Mouse (Mus musculus) layer of hippocampus, adult 11-12 months (tissue): ENCODE data around the gene Vdac1.

ENCODE experiments used
- DNase-seq: peaks from one replicate; pipeline ENCODE4 v3.0.0; 2022; ENCODE audit warnings: low spot score

Vdac1 gene

DNA sequence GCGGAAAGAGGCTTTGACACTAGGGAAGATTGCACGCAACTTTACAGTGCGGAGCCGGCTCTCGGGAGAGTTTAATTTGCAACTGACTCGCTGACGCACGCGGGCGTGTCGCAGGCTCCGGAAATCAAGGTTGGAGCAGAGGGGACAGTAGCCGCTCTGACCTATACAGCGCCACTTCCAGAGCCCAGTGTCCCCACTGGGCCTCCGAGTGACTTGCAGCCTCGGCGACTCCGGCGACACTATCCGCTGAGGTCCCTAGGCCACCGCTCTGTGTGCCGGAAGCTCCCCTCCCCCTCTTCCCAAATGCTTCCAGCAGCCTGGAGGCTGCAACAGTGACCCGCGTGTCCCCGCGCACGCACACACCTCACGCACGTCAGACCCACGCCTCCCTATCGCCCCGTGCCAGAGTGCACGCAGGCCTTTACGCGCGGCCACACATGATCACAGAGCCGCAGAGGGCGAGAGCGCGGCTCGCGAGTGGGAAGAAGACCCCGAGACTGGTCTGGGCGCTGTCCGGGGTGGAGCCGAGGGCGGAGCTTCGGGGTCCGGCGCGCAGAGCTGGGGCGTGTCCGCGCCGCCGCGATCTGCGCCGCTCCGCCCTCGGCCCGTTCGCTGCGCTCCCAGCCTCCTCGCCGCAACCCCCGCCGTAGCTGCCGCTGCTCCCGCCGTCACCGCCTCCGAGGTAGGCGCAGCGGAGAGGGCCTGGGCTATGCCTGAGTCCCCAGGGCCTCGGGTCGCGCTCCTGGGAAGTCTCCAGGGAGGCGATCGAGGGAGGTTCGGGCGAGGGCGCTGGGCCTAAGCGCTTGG lies at the start of gene Vdac1:
TSS of gene Vdac1 (plus strand) at position 390 of the 807 bp plus-strand sequence.
- peak; percentile 89 for DNase-seq

DNA sequence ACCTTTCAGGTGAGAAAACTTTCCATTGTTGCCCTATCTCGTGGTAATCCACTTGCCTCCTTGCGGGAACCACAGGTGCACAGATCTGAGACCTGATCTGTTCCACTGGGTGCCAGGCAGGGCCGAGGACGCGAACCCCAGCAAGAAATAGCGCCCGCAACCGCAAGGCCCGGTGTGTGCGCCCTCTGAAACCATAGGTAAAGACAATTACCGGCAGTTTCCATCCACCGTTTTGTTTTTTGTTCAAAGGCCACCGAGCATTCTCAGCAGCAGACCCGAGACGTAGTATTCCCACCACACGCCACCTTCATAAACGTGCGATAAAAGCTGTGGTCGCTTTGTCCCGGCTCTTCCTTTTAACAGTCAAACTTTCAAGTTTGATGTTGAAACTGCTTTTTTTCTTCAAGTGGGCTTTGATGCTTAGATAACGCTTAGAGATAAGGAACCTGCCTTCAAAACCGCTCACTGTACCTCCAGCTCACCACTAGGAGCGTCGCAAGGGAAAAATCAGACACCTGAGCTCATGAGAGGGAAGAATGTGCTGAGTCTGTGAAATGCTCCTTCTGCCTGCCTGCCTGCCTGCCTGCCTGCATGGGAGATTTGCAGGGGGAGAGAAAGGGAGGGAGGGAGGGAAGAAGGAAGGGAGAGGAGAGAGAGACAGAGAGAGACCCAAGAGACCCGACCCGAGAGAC lies 46.4 kb upstream of the Vdac1 start:
- DNase-seq, result no peak

DNA sequence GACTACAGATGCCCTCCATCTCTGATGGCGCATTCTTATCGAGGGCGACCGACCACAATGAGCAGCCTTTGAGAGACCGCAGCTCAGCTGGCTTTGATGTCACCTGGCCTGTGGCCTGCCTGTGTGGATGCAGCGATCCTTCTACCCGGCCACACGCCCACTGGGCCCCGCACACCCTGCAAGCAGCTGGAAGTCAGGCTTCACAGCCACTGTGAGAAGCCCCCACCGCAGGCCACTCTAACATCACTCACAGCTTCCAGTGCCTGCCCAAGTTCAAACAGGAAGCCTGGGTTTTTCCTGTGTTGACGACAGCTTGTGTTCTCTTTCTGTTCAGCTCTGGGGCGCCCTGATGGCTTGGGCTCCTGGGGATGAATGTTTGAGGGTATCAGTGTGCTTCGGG lies 42.2 kb upstream of the Vdac1 start:
- DNase-seq, result no peak

DNA sequence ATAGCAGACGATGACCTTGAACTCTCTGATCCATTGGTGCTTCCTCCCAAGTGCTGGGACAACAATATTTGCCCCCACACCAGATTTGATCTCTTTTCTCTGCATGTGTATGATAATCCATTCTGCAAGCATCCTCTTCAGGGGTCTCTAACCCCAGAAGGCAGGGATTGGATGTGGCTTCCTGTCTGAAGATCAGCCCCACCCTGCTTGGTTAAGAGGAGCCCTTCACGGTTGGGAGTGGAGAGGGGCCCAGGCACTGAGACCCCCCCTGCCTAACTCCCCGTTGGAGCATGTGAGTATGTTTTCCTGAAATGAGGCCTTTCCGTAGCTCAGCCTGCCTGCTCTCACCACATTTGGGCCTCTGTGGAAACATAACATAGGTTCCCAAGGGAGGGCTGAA lies 41.0 kb upstream of the Vdac1 start:
- no peak for DNase-seq

DNA sequence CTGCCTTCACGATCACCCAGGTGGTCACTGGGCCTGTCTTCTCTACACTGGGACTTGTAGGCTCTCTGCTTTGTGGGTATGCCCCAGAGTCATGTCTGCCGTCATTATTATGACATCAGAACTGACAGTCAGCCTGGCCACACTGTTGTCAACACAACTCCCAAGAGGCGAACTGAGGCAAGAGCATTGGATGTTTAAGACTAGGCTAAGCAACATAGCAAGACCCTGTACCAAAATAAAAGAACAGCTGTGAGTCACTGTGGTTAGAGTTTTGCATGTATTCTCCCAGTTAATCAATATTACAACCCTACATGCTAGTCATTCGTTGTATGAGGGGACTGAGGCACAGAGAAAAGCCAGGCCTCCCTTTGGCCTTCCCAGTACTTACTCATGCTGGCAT lies 40.1 kb upstream of the Vdac1 start:
- DNase-seq, result no peak

DNA sequence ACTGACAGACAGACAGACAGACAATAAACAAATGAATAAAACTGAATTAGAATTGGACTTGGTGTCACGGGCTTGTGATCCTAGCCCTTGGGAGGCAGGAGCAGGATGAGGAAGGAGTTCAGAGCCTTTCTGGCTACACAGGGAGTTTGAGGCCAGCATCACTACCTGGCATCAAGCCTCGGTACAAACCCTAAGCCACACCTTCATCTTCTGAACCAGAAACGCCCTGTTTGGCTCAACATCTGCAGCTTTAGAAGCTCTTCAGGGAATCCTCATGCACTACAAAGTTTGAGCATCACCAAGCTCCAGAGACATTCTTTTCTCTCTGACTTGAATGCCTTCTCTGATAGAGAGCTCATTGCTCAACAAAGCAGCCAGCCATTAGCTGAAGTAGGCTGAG lies 39.1 kb upstream of the Vdac1 start:
- DNase-seq, result no peak

DNA sequence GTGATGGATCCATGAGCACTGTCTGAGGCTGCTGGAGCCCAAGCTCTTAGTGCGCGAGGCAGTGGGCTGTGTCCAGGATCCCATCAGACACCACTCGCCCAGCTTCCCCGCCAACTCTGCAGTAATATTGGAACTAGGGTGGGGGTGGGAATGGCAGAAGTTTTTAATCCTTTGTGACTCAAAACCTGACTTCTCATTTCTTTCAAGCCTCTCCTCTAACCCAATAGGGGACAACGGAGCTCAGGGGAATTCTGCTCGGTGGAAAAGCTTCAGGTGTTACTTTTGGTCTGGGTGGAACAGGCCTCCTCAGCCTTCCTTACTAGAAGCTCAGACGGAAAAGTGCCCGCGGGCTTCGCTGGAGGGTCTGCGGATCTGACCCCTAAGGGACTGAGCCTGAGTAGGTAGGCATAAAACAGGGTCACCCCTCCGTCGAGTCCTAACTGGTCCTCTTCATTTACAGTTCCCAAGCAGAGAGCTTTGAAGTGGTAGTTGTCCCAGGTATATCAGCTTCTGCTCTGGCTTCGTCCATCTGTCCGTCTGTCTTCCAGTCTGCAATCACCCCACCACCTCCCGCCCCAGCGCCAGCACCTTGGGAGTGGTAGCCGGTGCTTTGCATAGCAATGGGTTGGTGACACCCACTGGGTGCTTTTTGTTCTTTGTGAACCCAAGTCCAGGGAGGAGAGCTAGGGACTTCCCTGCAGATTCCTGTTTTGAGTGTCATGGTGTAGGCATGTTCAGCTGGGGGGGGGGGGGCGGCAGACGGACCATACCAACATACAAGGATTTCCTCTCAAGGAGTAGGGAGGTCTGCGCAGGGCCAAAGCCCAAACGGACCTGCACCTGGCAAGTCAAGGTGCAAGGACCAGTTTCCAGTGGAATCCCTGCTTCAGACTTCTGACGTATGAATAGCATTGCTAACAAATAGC lies 36.0 kb upstream of the Vdac1 start:
- DNase-seq, result no peak

DNA sequence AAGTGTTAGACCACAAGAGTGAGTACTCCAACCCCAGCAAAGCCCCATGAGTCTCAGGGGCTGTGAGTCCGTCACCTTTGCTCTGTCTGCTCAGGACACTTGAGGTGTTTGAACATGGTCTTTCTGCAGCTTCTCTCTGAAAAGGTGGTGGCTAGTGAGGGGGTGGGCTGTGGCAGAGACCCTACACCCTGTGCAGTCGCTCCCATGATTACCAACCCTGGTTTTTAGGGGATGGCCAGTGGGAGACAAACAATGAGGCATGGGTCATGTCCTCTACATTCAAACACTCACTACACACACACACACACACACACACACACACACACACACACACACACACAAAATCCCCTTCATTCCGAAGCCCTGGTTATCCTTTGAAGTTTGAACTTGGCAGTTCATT lies 33.3 kb upstream of the Vdac1 start:
- DNase-seq, result no peak

DNA sequence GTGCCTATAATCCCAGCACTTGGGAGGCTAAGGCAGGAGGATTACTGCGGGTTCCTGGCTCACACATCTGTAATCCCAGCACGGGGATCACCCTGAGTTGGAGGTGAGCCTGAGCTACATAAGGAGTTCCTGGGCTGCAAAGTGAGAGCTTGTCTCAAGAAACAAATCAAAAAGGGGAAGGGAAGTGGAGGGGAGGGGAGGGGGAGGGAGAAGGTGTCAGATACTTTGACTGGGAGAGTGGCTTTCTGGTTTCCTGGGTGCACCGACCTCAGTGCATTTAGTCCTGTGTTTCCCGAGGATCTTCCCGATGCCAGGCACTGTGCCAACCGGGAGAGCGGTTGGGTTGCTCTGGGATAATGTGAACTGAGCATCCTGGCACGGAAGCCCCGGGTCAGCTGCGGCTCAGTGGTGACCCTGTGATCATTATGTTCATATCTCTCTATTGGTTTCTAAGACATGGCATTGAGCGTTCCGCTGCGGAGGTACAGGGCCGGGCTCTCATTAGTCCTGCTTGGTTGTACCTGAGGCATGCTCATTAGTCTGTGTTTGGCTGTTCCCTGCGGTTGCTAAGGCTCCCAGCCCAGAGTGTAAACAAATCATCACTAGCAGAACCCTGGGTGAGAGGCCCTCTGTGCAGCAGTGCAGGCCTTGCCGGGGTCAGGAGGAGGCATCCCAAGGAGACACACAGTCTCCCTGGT lies 28.1 kb upstream of the Vdac1 start:
- DNase-seq, result no peak

DNA sequence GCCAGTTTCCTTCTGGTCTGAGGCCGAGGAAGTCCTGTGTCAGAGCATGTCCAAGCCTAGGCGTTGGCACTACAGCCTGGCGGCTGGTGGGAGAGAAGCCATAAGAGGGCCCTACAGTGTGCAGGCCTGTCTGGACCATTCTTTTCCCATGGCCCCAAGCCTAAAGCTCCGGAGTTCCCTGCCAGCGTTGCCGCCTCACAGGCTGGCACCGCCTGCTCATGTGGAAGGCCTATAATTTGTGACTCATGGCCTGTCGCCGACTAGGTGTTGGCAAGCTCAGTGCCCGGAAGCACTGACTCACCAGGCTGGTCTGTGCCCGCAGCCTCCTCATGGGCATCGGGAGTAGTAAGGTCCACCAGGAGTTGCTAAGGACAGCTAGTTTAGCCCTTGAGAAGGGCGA lies 27.0 kb upstream of the Vdac1 start:
- DNase-seq, result peak; percentile 64

DNA sequence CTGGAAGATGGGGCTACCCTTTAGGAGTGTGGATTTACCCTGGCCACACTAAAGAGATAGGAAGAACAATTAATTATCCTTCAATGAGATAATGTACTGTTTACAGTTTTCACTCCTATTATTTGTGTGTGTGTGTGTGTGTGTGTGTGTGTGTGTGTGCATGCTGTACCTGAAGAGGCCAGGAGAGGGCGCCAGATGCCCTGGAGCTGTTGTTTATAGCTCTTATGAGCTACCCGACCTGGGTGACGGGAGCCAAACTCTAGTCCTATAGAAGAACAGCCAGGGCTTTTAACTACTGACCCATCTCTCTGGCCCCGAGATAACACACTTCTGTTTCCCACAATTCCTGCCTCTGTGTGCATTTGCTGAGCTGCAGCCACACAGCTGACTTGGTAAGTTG lies 25.4 kb upstream of the Vdac1 start:
- DNase-seq, result no peak

DNA sequence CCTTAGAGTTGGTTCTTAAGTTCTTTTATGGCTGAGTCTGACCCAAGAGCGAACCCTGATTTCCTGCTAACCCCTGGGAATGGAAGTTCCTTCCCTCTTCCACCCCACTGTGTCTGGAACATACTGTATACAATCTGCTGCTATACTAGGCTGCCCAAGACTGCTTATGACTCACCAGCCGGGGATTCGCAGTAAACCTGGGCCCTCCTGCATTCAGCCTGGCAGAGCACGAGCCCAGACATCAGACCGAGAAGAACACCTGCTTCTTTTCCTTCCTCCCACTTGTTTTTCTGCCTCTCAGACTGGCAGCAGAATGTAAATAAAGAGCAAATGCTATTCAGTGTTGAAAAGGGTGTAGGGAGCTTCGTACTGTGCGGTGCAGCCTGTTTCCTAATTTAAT lies 24.7 kb upstream of the Vdac1 start:
- peak; percentile 58 for DNase-seq

DNA sequence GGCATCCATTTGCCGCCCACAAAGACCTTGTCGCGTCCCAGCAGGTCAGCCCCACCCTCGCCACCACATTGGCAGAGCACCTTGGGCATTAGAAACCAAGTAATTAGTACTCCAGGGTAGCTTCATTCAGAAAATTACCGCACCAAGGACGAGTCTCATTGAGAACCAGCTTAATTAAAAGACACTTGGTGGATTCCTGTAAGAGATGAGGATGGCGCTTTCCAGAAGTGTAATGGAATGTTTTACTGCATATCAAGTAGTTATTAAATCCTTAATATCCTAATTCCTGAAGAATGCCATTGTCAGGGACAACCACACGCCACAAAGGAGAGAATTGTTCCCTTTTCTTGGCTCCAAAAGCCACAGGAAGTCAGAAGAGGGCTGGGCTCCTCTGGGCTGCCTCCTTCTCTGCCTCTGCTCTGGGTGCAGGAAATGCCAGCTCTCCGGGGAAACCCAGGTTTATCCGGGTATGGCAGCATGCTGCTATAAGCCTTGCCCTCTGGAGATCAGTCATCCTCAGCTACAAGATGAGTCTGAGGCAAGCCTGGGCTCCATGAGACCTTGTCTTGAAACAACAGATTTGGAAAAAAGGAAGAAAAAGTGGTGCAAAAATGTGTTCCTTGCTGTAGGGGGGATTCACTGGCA lies 22.9 kb upstream of the Vdac1 start:
- DNase-seq, result no peak

DNA sequence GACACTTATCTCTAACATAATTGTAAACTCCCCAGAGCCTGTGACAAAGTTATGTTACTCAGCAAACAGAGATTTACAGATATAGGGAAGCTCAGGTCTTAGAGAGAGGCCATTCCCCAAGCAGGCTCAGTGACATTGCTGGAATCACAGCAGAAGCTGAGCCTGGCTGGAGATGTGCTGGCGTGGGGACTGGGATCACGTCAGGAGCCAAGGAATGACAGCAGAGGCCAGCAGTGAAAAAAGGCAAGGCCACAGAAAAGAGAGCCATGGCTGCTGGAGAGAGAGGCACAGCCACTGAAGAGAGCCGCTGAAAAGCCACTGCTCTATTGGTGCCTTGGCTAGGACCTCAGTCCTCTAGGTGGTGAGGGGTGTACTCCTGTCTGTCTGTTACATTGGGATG lies 22.3 kb upstream of the Vdac1 start:
- no peak for DNase-seq

DNA sequence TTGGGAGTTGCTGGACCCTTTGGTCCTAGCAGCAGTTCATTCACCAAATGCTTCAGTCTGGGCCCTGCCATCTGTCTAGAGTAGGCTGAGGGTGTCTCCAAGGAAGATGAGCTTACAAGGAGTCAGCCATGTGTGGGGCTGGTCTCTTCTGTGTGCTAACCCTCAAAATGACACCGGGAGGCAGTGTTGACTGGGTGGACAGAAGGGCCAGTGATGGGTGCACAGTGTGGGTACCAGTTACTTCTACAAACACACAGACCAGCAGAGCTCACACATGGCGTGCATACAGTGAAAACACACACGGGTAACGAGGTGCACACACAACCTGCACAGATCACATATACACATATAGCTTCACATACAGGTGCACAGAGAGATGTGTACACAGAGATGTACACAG lies 21.6 kb upstream of the Vdac1 start:
- DNase-seq, result no peak

DNA sequence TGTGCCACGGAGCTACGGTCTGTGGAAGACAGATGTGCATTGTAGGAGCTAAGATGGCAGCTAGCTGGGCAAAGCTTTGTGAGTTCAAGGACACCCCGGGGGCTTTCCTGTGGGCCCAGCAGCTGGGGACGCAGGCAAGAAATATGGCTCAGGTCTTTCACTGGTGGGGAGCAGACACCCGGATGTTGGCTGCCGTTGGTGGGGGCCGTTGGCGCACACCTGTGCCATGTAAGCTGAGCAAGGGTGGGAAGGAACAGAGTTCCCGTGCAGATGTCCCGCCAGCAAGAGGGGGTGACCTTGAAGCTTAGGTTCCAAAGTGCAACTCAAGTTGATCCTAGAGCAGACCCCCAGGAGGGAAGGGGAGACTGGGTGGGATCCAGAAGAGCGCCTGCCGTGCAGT lies 21.1 kb upstream of the Vdac1 start:
- no peak for DNase-seq

DNA sequence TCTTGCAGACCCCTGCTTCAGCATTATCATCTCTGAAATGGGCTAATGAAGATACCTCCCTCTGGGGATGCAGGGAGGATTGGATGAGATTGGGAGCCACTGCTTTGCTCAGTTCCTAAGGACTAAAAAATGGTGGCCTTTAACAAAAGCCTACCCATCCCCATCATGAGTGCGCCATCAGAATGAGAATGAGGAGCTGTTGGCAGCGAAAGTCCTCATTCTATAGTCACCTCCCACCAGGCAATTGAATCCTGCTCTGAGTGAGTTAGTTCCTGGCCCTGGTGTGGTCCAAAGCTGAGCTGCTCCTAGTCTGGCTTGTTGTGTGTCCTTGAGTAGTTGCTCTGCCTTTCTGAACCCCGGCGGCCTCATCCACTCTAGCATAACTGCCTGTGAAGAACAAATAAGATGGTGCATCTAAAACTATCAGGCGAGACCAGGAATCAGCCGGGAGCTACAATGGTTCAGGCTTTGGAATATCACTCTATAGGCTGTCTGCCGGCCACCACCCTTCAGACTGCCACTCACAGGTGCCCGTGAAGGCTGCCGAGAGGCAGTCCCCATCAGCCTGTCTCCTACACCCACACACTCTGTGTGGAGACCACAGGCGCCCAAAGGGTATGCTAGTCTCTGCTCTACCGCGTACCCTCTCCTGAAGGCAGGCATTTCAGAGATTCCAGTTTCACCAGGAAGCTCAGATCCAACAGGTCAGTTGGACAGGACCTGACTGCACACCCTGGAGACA lies 20.4 kb upstream of the Vdac1 start:
- no peak for DNase-seq

DNA sequence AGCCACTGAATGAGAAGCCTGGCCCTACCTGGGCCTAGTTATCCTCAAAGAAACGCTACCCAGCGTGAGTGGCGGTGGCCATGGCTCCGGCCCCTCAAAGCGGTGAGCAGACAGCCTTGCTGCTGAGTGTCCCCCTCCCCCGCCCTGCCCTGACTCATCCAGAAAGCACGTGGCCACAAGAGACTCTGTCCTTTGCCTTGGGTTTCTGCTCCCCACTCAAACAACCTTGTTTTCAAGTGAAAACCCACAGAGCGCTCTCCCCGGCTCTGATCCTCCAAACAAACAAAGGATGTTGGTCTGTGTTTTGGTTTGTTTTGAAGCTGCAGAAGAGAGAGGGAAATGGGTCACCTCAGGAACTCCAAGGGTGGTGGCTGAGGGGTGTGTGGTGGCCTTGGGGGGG lies 19.7 kb upstream of the Vdac1 start:
- DNase-seq, result no peak

DNA sequence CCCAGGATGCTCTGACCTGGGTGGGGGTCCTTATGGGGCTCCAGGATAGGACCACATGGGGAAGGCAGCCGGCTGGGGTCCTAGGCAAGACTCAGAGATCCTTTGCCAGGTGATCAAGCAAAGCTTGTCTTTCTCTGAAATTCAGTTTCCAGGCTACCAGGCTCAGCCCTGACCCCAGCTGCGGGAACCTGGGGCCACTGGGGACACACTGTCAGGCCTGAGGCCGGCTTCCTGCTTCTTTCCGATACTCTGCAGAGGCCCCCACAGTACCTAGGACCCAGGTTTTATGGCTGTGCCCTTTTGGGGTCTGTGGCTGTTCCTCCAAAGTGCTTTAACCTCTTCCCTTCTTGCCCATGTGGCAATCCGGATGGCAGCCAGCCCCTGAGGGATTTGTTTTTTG lies 19.2 kb upstream of the Vdac1 start:
- no peak for DNase-seq

DNA sequence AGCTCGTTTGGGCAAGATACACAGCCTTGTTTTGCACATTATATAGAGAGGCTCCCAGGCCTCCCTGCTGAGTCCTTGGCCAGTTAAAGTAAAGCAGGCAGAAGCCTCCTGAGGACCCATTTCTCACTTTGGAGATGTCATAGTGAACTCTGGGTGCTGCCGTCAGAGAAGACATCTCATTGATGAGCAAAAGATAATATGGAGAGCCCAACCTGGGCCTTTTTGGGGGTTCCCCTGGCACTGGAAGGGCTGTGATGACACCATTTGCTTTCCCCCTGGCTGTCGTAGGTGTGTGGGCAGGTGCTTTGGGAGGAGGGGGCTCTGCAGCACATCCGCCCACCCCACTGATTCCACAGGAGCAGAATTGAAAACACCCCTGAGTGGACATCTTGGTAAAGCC lies 18.4 kb upstream of the Vdac1 start:
- DNase-seq, result no peak

DNA sequence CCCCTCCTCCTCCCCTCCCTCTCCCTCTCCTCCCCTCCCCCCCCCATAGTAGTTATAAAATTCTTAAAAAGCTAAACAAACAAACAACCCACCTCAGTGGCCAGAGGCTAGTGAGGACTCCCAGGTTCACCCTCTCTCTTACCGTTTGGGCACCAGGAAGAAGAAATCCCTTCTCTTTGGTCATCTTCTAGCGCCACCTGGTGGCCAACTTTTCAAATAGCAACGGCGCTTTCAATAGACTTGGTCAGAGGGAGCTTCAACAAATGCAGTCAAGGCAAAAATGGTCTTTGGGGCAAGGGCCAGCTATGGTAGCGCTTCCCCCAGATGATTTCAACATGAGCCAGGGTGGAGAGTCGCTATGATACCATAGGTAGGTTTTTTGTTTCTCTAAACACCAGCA lies 17.5 kb upstream of the Vdac1 start:
- peak; percentile 76 for DNase-seq
